Mouse (Mus musculus): ENCODE results near the gene Ndufv1.
"Not testable (repeated sequence)": the region's sequence is repeated elsewhere in the genome, so short reads cannot be mapped to it uniquely, and the experiment has no call there.

Gene Ndufv1

GRCm38 (mm10) chr19:3966330-3967075 is 46.1 kb downstream of the Ndufv1 start:
- DNase-seq: no peak

- DNase-seq: no peak
Observed at GRCm38 (mm10) chr19:3964030-3964429, 48.6 kb downstream of the Ndufv1 start.

GRCm38 (mm10) chr19:3962469-3962868 is 50.1 kb downstream of the Ndufv1 start:
- peak; percentile 64 for DNase-seq

GRCm38 (mm10) chr19:3961805-3962204 is 50.8 kb downstream of the Ndufv1 start:
- DNase-seq: not testable (repeated sequence)

- peak; percentile 53 for DNase-seq
Observed at GRCm38 (mm10) chr19:3960211-3960610, 52.4 kb downstream of the Ndufv1 start.

GRCm38 (mm10) chr19:3959030-3959429 is 53.6 kb downstream of the Ndufv1 start:
- no peak for DNase-seq

GRCm38 (mm10) chr19:3958470-3958869 is 54.1 kb downstream of the Ndufv1 start, which contains the start of gene Aldh3b3:
TSS of gene Aldh3b3 (plus strand) at chr19:3958645.
- DNase-seq: no peak

All from lung, postnatal 36 days (tissue).